Mouse (Mus musculus) cerebellum, adult 2 months (tissue): ENCODE results near the gene Erf. TPM values are rescaled to one million over a fixed set of nuclear protein-coding genes. Genes with fewer than 3 reads are reported as not detected.

Experiments
- DNase-seq, 2 experiments: peaks; one replicate each; pipeline ENCODE4 v3.0.0; 2021
- H3K27ac ChIP-seq: fragments of 200-500 bp; 2 replicates; pipeline ENCODE4 v1.5.1; 2012; ENCODE audit warnings: low read length, control low read depth, inconsistent platforms; ENCODE audit not compliant: insufficient read depth
- H3K27me3 ChIP-seq: fragments of 200-500 bp; 2 replicates; pipeline ENCODE4 v1.6.1; 2012; ENCODE audit warnings: inconsistent platforms, mild to moderate bottlenecking, low read length, moderate library complexity; ENCODE audit not compliant: control insufficient read depth, insufficient read depth
- H3K4me1 ChIP-seq: fragments of 200-500 bp; 2 replicates; pipeline ENCODE4 v1.6.1; 2011; ENCODE audit warnings: low read length; ENCODE audit not compliant: control insufficient read depth, insufficient read depth
- H3K4me3 ChIP-seq: fragments of 200-500 bp; replicated peaks from 2 replicates; pipeline ENCODE3; 2011; ENCODE audit warnings: mild to moderate bottlenecking, low read depth, low read length, control low read depth; ENCODE audit not compliant: insufficient read depth
- CTCF ChIP-seq: fragments of 200-500 bp; IDR thresholded peaks from 2 replicates; pipeline ENCODE4 v1.5.1; 2011; ENCODE audit warnings: low read depth, mild to moderate bottlenecking, control low read depth, low read length, moderate library complexity, borderline replicate concordance; ENCODE audit not compliant: insufficient read depth
- POLR2A ChIP-seq: fragments of 200-500 bp; IDR thresholded peaks from 2 replicates; pipeline ENCODE4 v1.6.1; 2011; ENCODE audit warnings: low read length, control low read depth, borderline replicate concordance; ENCODE audit not compliant: insufficient read depth
- WGBS: fragments of 180-500 bp; shearing (Covaris S2); methylation state at CpG from one replicate; pipeline ENCODE4 v1.1.7; 2018; 5-methylcytosine and 5-hydroxymethylcytosine counted together
- polyA plus RNA-seq: library from polyadenylated mRNA; depleted of rRNA; stranded (reverse); fragments of >200 nt; gene quantifications from 2 replicates; pipeline ENCODE4 v1.2.3, GENCODE M21; 2012

The Erf gene
- polyA plus RNA-seq, 1 experiment: 14.3 TPM

DNA sequence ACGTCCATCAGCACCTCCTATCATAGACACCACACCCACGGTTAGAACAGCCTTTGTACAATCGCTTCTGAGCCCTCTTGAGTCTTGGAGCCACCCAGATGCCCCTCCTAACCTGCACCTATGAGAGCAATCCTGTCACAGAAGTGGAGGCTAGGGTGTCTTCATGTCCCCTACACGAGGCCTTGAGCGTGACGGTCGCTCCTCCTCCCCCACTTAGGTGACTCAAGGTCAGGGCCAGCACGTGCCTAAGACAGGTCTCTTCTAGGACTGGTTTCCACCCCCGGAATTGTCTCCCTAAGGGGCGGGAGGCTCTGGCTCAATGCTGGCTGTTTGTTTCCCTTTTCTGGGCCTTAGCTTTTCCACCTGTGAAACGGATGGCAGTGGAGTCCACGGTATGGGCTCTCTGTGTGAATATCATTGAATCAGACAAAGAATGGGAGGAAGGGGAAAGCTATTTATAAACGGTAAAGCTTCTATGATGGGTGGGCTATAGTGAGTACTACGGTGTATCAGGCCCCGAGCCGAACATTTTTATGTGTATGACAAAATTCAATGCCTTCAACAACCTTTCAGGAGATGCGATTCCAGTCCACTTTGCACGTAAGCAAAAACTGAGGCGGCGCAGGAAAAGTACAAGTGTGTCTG lies 30.0 kb downstream of the Erf start, which contains the start of gene Dedd2:
Dedd2 (minus strand) TSS at position 159 of the 645 bp plus-strand sequence.
- H3K27me3 ChIP-seq: no peaks in the 10 kb centered on the region
- H3K4me1 ChIP-seq: peaks cover 9% of the 10 kb centered on the region
- no peak for TF ChIP-seq CTCF
- TF ChIP-seq POLR2A: no peak
- H3K4me3 ChIP-seq: peak within 1 kb of the TSS; percentile 97
- peak within 1 kb of the TSS; percentile 50 for H3K27ac ChIP-seq
- peak; percentile 38 to 48 for DNase-seq
- WGBS: 4% methylated on average over 20 of the region's 20 CpGs

DNA sequence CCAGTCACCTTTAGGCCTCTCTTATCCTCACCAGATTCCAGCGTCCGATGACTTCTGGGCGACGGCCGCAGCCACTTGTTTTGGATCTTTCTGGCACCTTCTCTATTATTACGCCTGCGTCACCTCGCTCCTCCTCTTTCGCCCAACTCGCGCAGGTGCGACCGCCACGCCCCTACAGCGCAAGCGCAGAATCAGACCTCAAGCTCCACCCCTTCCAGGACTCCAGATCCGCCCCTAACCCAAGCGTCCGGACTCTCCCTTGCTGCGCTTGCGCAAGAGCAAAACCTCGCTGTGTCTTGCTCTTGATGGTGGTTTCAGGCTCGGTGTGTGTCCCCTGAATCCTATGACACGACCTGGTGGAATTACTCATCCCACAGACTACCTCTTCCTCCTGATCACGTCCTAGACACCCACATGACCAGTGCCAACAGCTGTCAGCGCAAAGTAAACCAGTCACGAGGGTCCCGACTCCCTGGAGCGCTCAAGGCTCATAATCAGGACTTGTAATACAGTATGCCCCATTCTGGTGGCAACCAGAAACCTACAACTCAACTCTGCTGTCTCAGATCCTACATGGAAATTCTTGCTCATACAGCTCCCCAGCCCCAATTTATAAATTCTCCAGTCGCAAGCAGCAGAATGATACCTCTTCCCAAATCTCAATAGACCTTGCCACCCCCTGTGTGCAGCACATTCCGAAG lies 30.7 kb downstream of the Erf start:
- peak overlapping the region; percentile 93 for H3K4me3 ChIP-seq
- H3K4me1 ChIP-seq: peaks cover 9% of the 10 kb centered on the region
- TF ChIP-seq POLR2A: peak; percentile 90; the same call in 1 of the 2 replicates
- no peak for TF ChIP-seq CTCF
- 3% methylated on average over 31 of the region's 31 CpGs for WGBS
- no peaks in the 10 kb centered on the region for H3K27me3 ChIP-seq
- peak overlapping the region; percentile 50 for H3K27ac ChIP-seq
- DNase-seq: peak; percentile 98

DNA sequence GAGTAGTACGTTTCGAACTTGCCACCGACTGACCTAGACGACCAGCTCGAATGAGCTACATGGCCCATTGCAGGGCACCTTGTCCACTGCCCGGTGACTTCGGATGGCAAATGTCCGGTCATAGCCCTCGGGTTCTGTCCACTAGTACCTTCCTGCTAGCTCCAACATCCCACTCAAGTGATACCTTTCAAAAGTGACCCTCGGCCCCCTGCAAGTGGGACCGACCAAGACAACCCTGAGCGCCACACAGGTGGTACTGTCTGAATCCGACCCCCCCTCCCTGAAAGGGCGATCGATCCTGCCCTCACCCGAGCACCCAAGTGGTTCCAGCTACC lies 31.2 kb downstream of the Erf start:
- H3K4me3 ChIP-seq: peak overlapping the region; percentile 93
- DNase-seq: no peak
- TF ChIP-seq POLR2A (no peak), CTCF (no peak)
- H3K27me3 ChIP-seq: no peaks in the 10 kb centered on the region
- H3K4me1 ChIP-seq: peaks cover 9% of the 10 kb centered on the region
- WGBS: under 1% methylated on average over 16 of the region's 16 CpGs
- H3K27ac ChIP-seq: peak overlapping the region; percentile 50

DNA sequence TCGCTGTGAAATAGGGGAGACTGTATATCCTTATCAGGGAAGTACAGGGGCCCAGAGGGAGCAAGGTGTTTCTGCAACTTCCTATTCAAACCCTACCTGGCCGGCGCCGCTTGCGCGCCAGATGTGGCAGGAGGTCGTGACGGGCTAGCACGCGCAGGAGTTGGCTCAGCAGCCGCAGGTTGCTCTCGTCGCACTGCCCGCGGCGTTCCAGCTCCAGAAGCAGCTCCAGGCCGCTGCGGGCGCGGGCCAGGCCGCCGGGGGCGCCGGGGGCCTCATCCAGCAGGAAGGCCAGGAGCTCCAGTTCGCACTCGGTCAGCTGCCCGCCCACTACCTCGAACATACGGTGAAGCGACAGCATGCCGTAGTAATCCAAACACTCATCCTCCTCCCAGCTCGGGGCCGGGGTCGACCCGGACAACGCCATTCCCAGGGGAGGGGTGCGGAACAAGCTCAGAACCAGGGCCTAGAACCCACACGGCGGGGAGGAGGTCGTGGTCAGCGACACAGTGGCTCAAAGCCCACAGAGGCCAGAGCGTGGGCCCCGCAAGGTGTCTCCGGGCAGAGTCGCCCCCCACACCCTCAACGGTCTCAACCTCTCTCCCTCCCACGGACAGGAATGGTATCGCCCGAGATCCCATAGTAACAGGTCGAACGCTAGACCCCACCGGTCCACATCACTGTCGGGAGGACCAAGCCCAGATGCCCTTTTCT lies 31.7 kb downstream of the Erf start:
- peak; percentile 64 to 71 for DNase-seq
- peak overlapping the region; percentile 93 for H3K4me3 ChIP-seq
- H3K27me3 ChIP-seq: no peaks in the 10 kb centered on the region
- under 1% methylated on average over 53 of the region's 53 CpGs for WGBS
- no peak for TF ChIP-seq POLR2A
- no peak for TF ChIP-seq CTCF
- H3K4me1 ChIP-seq: peaks cover 9% of the 10 kb centered on the region
- peak overlapping the region; percentile 50 for H3K27ac ChIP-seq

DNA sequence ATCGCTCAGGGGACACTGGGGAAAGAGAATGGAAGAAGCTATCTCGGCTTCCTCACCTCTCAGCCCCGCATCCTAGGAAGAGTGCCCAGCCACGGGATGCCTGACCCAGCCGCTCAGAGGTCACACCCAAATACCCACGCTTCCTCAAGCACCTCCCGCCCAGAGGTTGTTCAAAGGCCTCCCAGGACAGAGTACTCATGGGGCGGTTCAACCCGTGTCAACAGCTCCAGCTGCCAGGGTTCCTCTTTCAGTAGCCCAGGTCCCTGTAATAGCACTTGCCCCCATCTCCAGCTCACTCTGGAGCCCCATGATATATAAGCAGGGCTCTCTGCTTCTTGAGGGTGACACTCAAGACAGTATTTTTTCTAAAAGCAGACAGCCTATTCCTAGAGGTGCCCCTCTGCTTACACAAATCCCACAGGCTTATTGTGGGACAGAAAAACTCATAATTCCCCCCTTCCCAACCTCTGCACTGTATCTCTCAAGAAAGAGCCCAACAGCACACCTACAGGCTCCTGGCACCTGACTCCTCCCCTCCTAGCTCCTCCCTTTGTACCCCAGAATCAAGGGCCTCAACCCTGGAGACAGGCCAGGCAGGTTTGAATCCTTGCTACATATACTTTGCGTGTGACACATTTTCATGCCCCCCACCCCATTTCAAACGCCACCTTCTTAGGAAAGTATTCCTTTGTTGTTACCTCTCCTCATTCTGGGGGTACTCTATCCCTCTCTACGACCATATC lies 32.7 kb downstream of the Erf start:
- 71% methylated on average over 12 of the region's 12 CpGs for WGBS
- no peak for DNase-seq
- H3K27me3 ChIP-seq: no peaks in the 10 kb centered on the region
- no peak overlapping the region for H3K27ac ChIP-seq
- peaks cover 9% of the 10 kb centered on the region for H3K4me1 ChIP-seq
- H3K4me3 ChIP-seq: no peak overlapping the region
- TF ChIP-seq CTCF: no peak
- no peak for TF ChIP-seq POLR2A

DNA sequence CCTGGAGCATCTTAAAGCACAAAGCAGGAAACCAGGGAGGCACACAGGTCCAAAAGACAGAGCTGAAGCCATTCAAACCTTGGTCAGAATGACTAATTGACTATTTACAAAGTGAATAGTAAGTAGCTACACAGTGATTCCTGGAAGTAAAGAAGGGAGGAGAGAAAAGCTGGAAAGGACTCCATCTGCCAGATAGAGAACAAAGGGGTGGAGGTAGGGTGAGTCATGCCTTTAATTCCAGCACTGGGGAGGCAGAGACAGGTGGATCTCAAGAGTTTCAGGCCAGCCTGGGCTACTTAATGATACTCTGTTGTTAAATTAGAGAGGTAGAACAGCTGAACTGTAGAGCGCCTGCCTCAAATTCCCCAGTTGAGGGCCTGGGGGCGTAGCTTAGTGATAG lies 36.4 kb downstream of the Erf start:
- no peak for DNase-seq
- WGBS: 90% methylated on average over 2 of the region's 2 CpGs
- no peak overlapping the region for H3K4me3 ChIP-seq
- no peaks in the 10 kb centered on the region for H3K27me3 ChIP-seq
- TF ChIP-seq POLR2A (no peak), CTCF (no peak)
- H3K4me1 ChIP-seq: peaks cover 5% of the 10 kb centered on the region; the same call in 1 of the 2 replicates
- no peak overlapping the region for H3K27ac ChIP-seq

DNA sequence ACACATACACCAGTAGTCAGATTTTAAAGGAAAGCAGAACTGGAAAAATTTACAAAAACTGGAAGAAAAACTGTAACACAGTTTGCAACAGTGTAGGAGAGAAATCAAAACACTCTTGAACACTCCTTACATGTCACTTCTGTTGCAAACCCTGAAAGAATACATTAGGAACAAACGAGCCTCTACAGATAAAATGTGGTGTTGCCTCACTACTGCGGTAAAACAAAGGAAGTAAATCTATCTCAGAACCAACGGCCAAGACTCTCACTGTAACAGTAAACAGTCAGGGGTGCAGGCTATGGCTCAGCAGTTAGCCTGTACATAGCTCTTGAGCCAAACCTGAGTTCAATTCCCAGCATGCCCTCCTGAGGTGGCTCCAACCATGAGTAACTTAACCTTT lies 37.5 kb downstream of the Erf start:
- H3K27me3 ChIP-seq: no peaks in the 10 kb centered on the region
- TF ChIP-seq CTCF: no peak
- no peak for TF ChIP-seq POLR2A
- 72% methylated on average over 3 of the region's 3 CpGs for WGBS
- peaks cover 5% of the 10 kb centered on the region for H3K4me1 ChIP-seq
- H3K27ac ChIP-seq: no peak overlapping the region
- H3K4me3 ChIP-seq: no peak overlapping the region
- no peak for DNase-seq
